Mouse (Mus musculus): ENCODE results near the gene Sctr. TPM values are rescaled to one million over a fixed set of nuclear protein-coding genes. Genes with fewer than 3 reads are reported as not detected.

Sctr gene
- polyA plus RNA-seq, 1 experiment from 2014 or later, result 0.98 TPM

DNA sequence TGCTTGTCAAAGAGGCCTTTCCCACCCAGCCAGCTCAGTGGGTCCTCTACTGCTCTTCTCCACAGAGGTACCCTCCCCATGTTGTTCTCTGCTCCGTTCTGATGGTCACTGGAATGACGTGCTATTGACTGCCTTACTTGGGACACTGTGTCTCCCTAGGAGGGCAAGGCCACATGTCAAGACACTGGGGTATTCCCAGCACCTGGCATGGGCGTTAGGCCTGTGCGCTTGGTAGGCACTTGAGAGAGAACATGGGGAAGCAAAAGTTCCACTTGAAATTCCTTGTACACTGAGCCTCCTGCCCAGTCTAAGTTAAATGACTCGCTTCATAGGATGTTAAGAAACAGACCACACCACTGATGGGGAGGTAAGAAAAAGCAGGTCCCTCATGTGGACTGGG, 62.4 kb downstream of the Sctr start:
- Histone ChIP-seq H3K4me1 (replicated peaks; ENCODE audit: control insufficient read depth, insufficient read depth, low read length) (peaks cover 12% of the 10 kb centered on the region), H3K27ac (ENCODE audit: low read depth, low read length) (peak overlapping the region; percentile 96), H3K27me3 (replicated peaks; ENCODE audit: control insufficient read depth, insufficient read depth, low read length) (no peaks in the 10 kb centered on the region), H3K36me3 (ENCODE audit: control insufficient read depth, insufficient read depth) (peaks cover 18% of the 10 kb centered on the region), H3K4me2 (replicated peaks; ENCODE audit: low read depth) (0 out of 2 replicates have a peak overlapping the region, but pooled peaks have one; percentile 21), H3K9ac (ENCODE audit: low read depth, low read length) (peak overlapping the region; percentile 1; the same call in 1 of the 2 replicates), H3K4me3 (ENCODE audit: low read depth, low read length) (no peak overlapping the region), H3K9me3 (ENCODE audit: control insufficient read depth) (no peaks in the 10 kb centered on the region)
- no peak for ATAC-seq
- WGBS, result 86% methylated on average over 5 of the region's 5 CpGs
- no peak for TF ChIP-seq CTCF (IDR thresholded peaks at IDR 0.05; ENCODE audit: low read depth)

- peak; percentile 79 for ATAC-seq
- no peak for TF ChIP-seq CTCF (IDR thresholded peaks at IDR 0.05; ENCODE audit: low read depth)
- Histone ChIP-seq H3K36me3 (ENCODE audit: control insufficient read depth, insufficient read depth) (peaks cover 18% of the 10 kb centered on the region), H3K4me3 (ENCODE audit: low read depth, low read length) (no peak overlapping the region), H3K27ac (ENCODE audit: low read depth, low read length) (peak overlapping the region; percentile 96), H3K27me3 (replicated peaks; ENCODE audit: control insufficient read depth, insufficient read depth, low read length) (no peaks in the 10 kb centered on the region), H3K9ac (ENCODE audit: low read depth, low read length) (0 out of 2 replicates have a peak overlapping the region, but pooled peaks have one; percentile 4), H3K4me1 (replicated peaks; ENCODE audit: control insufficient read depth, insufficient read depth, low read length) (peaks cover 18% of the 10 kb centered on the region), H3K9me3 (ENCODE audit: control insufficient read depth) (no peaks in the 10 kb centered on the region), H3K4me2 (replicated peaks; ENCODE audit: low read depth) (peak overlapping the region; percentile 76)
- WGBS, result 34% methylated on average over 6 of the region's 6 CpGs
Measured at GRCm38 (mm10) chr1:120070168-120070567, 63.5 kb downstream of the Sctr start.

DNA sequence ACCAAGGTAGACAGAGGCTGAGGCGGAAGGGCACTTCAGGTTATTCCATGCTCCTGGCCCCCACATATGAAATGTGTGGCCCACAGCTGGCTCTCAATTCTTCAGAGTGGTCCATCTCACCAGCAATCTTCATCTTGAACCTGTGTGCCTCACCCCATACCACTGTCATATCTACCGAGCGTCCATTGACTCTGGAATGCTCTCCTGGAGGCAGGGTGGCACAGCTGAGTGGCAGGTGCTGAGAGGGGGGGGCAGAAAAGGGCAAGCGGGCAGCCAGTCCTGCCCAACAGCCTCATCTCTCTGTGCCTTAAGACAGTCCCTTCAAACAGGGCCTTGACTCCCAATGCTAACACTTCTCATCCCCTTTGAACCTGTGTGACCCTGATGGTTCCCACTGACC, 64.4 kb downstream of the Sctr start:
- no peaks in the 10 kb centered on the region for H3K27me3 ChIP-seq (replicated peaks; ENCODE audit: control insufficient read depth, insufficient read depth, low read length)
- H3K9me3 ChIP-seq (ENCODE audit: control insufficient read depth), result no peaks in the 10 kb centered on the region
- 75% methylated on average over 4 of the region's 4 CpGs for WGBS
- H3K4me3 ChIP-seq (ENCODE audit: low read depth, low read length), result peak overlapping the region; percentile 54; the same call in 1 of the 2 replicates
- peak overlapping the region; percentile 4; the same call in 1 of the 2 replicates for H3K9ac ChIP-seq (ENCODE audit: low read depth, low read length)
- TF ChIP-seq CTCF (IDR thresholded peaks at IDR 0.05; ENCODE audit: low read depth), result no peak
- ATAC-seq, result no peak
- peak overlapping the region; percentile 96; the same call in 1 of the 2 replicates for H3K27ac ChIP-seq (ENCODE audit: low read depth, low read length)
- H3K4me2 ChIP-seq (replicated peaks; ENCODE audit: low read depth), result peak overlapping the region; percentile 76
- H3K36me3 ChIP-seq (ENCODE audit: control insufficient read depth, insufficient read depth), result peaks cover 18% of the 10 kb centered on the region
- H3K4me1 ChIP-seq (replicated peaks; ENCODE audit: control insufficient read depth, insufficient read depth, low read length), result peaks cover 14% of the 10 kb centered on the region

- H3K4me3 ChIP-seq (ENCODE audit: low read depth, low read length), result peak overlapping the region; percentile 54
- no peaks in the 10 kb centered on the region for H3K27me3 ChIP-seq (replicated peaks; ENCODE audit: control insufficient read depth, insufficient read depth, low read length)
- no peak for TF ChIP-seq CTCF (IDR thresholded peaks at IDR 0.05; ENCODE audit: low read depth)
- peak overlapping the region; percentile 96 for H3K27ac ChIP-seq (ENCODE audit: low read depth, low read length)
- no peaks in the 10 kb centered on the region for H3K9me3 ChIP-seq (ENCODE audit: control insufficient read depth)
- H3K9ac ChIP-seq (ENCODE audit: low read depth, low read length), result peak overlapping the region; percentile 77
- peak overlapping the region; percentile 76 for H3K4me2 ChIP-seq (replicated peaks; ENCODE audit: low read depth)
- peaks cover 11% of the 10 kb centered on the region; the same call in 1 of the 2 replicates for H3K4me1 ChIP-seq (replicated peaks; ENCODE audit: control insufficient read depth, insufficient read depth, low read length)
- WGBS, result 5% methylated on average over 16 of the region's 16 CpGs
- no peak for ATAC-seq
- H3K36me3 ChIP-seq (ENCODE audit: control insufficient read depth, insufficient read depth), result peaks cover 5% of the 10 kb centered on the region
Measured at GRCm38 (mm10) chr1:120072900-120073299, 66.2 kb downstream of the Sctr start.

DNA sequence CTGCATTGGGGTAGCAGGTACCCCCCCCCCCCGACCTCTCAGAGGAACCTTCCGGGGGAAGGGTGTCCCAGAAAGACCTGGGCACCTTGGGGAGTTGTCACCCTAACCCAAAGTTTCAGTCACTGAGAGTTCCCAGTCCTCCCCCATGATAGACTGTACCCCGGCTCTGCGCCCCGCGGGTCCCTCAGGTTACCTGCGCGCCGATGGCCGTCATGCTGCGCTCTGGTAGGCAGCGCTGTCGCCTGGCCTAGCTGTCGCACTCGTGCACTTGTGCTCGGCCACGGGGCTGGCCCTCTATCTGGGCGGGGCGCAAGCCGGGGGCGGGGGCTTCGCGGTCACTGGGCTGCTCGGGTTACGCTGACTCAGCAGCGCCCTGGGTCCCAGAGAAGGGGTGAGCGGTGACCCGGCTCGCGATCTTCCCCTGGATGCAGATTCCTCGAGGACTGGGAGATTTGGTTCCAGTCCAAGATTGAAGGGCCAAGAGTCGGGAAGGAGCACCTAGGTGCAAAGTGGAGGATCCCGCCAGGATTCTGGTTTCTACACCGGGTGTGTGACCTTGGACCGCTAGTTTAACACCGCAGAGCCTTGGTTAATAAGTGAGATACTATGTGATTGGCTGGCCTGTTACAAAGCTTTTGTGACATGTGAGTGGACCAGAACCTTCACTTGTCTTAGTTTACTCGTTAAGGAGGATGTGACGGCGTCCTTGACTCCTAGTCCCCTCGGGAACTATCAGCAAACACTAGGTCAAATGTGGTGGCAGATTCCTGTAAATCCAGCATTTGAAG, 67.0 kb downstream of the Sctr start, which contains the start of gene Tmem37:
TSS of gene Tmem37 (minus strand) at position 556 of the 788 bp plus-strand sequence.
- H3K27ac ChIP-seq (ENCODE audit: low read depth, low read length), result peak within 1 kb of the TSS; percentile 96
- no peak; the same call in 1 of the 2 replicates for TF ChIP-seq CTCF (IDR thresholded peaks at IDR 0.05; ENCODE audit: low read depth)
- H3K4me2 ChIP-seq (replicated peaks; ENCODE audit: low read depth), result peak within 1 kb of the TSS; percentile 76
- no peaks in the 10 kb centered on the region for H3K36me3 ChIP-seq (ENCODE audit: control insufficient read depth, insufficient read depth)
- peak within 1 kb of the TSS; percentile 54 for H3K4me3 ChIP-seq (ENCODE audit: low read depth, low read length)
- WGBS, result 3% methylated on average over 40 of the region's 40 CpGs
- peak; percentile 76 for ATAC-seq
- H3K9ac ChIP-seq (ENCODE audit: low read depth, low read length), result peak within 1 kb of the TSS; percentile 77
- H3K9me3 ChIP-seq (ENCODE audit: control insufficient read depth), result no peaks in the 10 kb centered on the region
- peaks cover 11% of the 10 kb centered on the region; the same call in 1 of the 2 replicates for H3K4me1 ChIP-seq (replicated peaks; ENCODE audit: control insufficient read depth, insufficient read depth, low read length)
- no peaks in the 10 kb centered on the region for H3K27me3 ChIP-seq (replicated peaks; ENCODE audit: control insufficient read depth, insufficient read depth, low read length)

- Histone ChIP-seq H3K36me3 (ENCODE audit: control insufficient read depth, insufficient read depth) (no peaks in the 10 kb centered on the region), H3K9me3 (ENCODE audit: control insufficient read depth) (no peaks in the 10 kb centered on the region), H3K27me3 (replicated peaks; ENCODE audit: control insufficient read depth, insufficient read depth, low read length) (no peaks in the 10 kb centered on the region), H3K27ac (ENCODE audit: low read depth, low read length) (peak overlapping the region; percentile 96), H3K4me3 (ENCODE audit: low read depth, low read length) (peak overlapping the region; percentile 54), H3K9ac (ENCODE audit: low read depth, low read length) (0 out of 2 replicates have a peak overlapping the region, but pooled peaks have one; percentile 77), H3K4me2 (replicated peaks; ENCODE audit: low read depth) (peak overlapping the region; percentile 76), H3K4me1 (replicated peaks; ENCODE audit: control insufficient read depth, insufficient read depth, low read length) (peaks cover 10% of the 10 kb centered on the region; the same call in 1 of the 2 replicates)
- no peak for ATAC-seq
- WGBS, result 28% methylated on average over 4 of the region's 4 CpGs
- no peak for TF ChIP-seq CTCF (IDR thresholded peaks at IDR 0.05; ENCODE audit: low read depth)
Measured at GRCm38 (mm10) chr1:120074307-120074702, 67.6 kb downstream of the Sctr start.

Data from intestine, postnatal 0 days (tissue).